Mouse (Mus musculus): ENCODE measurements at regions not wholly inside any gene's neighbourhood (a gene's known extent, or its start where the extent isn't known, plus 50 kb on each side); places are given as distances from the start of the nearest gene placed in this dataset.

DNA sequence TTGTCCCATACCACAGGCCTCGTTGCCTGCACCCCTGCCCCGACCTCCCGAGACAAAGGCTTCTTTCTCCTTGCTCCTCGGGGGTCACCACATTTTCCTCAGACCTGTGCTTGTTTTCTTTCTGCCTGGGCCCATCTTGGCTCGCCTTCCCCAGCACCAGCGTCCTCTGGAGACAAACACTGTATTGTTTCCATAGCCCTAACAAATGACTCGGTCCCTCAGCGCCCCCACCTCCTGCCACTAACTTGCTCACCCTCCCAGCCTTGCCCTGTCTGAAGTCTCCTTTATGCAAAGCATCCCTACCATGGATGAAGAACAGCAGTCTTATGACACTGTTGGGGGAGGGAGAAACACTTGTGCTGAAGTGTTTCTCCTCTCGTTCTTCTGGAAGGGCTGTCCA, 402.1 kb downstream of the Sox9 start:
- Histone ChIP-seq H3K27ac (ENCODE audit: insufficient read depth, low read length) (no peak overlapping the region), H3K4me1 (ENCODE audit: control insufficient read depth, insufficient read depth, low read length) (peaks cover 3% of the 10 kb centered on the region)

GRCm38 (mm10) chr11:113187407-113187806, 405.4 kb downstream of the Sox9 start:
- Histone ChIP-seq H3K4me1 (ENCODE audit: control insufficient read depth, insufficient read depth, low read length) (peaks cover 4% of the 10 kb centered on the region), H3K4me3 (ENCODE audit: insufficient read depth, low read length) (no peak overlapping the region), H3K27ac (ENCODE audit: insufficient read depth, low read length) (peak overlapping the region; percentile 17; the same call in 1 of the 2 replicates)
- TF ChIP-seq POLR2A (IDR thresholded peaks at IDR 0.05; ENCODE audit: extremely low read depth, insufficient read depth, low read length): no peak
- TF ChIP-seq CTCF (IDR thresholded peaks at IDR 0.05; ENCODE audit: extremely low read depth, insufficient read depth, low read length): no peak

More for the DNA sequence above, 402.1 kb downstream of the Sox9 start:
- H3K4me3 ChIP-seq (ENCODE audit: insufficient read depth, low read length): no peak overlapping the region
- TF ChIP-seq POLR2A (IDR thresholded peaks at IDR 0.05; ENCODE audit: extremely low read depth, insufficient read depth, low read length): no peak
- no peak for TF ChIP-seq CTCF (IDR thresholded peaks at IDR 0.05; ENCODE audit: extremely low read depth, insufficient read depth, low read length)

DNA sequence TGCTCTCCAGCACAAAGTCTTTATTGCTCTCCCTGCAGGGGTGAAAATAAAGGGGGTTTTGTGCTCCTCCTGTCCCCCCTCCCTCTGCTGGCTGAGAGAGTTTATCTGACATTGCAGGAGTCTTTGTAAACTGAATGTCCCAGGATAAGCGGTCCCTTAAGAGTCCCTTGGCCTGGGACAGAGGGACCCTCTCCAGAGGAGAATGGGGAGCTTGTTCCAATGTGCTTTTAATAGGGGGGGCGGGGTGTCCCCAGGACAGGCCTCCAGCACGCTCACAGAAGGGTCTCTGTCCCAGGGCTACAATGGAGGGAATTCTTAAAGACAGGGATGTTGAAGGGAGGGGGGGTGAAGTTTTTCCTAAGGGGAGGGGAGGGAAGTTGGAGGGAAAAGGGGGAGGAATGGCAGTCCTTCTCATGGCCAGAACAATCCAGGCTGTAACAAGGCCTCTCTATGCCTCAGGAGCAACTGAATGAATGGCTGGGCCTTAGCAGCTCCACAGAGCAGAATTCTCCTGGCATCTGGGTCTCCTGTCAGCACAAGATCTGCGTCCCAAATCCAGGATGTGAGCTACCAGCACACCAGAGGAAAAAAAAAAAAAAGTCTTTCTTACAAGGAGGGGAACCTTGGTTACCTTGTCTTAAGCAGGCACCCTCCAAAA, 406.4 kb downstream of the Sox9 start:
- Histone ChIP-seq H3K4me3 (ENCODE audit: insufficient read depth, low read length) (no peak overlapping the region), H3K27ac (ENCODE audit: insufficient read depth, low read length) (no peak overlapping the region)

DNA sequence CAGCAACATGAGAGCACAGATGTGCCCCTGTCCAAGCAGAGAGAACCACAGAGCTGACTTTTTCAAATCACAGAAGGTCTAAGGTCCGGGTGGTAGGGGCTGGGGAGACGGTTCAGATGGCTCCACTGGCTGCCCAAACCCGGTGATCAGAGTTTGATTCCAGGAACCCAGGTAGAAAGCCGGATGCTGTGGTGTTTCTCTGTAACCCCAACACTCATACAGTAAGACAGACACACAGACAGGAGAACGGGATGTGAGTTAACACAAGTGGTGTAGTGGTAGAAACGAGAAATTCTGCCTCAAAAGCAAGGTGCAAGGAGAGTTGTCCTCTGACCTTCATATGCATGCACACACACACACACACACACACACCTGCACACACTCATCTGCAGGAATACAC, 408.0 kb downstream of the Sox9 start:
- TF ChIP-seq CTCF (IDR thresholded peaks at IDR 0.05; ENCODE audit: extremely low read depth, insufficient read depth, low read length) (no peak), POLR2A (IDR thresholded peaks at IDR 0.05; ENCODE audit: extremely low read depth, insufficient read depth, low read length) (no peak)
- peaks cover 7% of the 10 kb centered on the region for H3K4me1 ChIP-seq (ENCODE audit: control insufficient read depth, insufficient read depth, low read length)
- no peak overlapping the region for H3K4me3 ChIP-seq (ENCODE audit: insufficient read depth, low read length)
- no peak overlapping the region for H3K27ac ChIP-seq (ENCODE audit: insufficient read depth, low read length)

More for the DNA sequence above, 406.4 kb downstream of the Sox9 start:
- TF ChIP-seq POLR2A (IDR thresholded peaks at IDR 0.05; ENCODE audit: extremely low read depth, insufficient read depth, low read length) (no peak), CTCF (IDR thresholded peaks at IDR 0.05; ENCODE audit: extremely low read depth, insufficient read depth, low read length) (no peak)
- peaks cover 7% of the 10 kb centered on the region for H3K4me1 ChIP-seq (ENCODE audit: control insufficient read depth, insufficient read depth, low read length)

DNA sequence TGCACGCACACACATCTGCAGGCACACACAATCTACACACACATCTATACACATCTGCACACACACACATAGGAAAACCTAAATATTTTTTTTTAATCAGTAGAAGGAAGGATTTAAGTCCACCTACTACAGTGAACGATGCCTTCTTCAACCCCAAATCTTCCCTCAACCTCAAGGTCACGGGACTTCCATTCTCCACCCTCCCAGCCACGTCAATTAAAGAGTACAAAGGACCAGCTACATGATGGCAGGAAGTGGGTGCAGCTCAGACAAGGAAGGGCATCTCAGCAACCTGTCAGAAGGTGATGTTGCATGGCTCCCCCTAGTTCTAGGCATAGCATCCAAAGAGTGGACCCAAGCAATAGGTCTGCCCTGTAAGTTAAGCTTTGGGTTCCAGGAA, 408.5 kb downstream of the Sox9 start:
- TF ChIP-seq POLR2A (IDR thresholded peaks at IDR 0.05; ENCODE audit: extremely low read depth, insufficient read depth, low read length) (no peak), CTCF (IDR thresholded peaks at IDR 0.05; ENCODE audit: extremely low read depth, insufficient read depth, low read length) (no peak)
- Histone ChIP-seq H3K27ac (ENCODE audit: insufficient read depth, low read length) (no peak overlapping the region), H3K4me1 (ENCODE audit: control insufficient read depth, insufficient read depth, low read length) (peaks cover 7% of the 10 kb centered on the region), H3K4me3 (ENCODE audit: insufficient read depth, low read length) (no peak overlapping the region)

DNA sequence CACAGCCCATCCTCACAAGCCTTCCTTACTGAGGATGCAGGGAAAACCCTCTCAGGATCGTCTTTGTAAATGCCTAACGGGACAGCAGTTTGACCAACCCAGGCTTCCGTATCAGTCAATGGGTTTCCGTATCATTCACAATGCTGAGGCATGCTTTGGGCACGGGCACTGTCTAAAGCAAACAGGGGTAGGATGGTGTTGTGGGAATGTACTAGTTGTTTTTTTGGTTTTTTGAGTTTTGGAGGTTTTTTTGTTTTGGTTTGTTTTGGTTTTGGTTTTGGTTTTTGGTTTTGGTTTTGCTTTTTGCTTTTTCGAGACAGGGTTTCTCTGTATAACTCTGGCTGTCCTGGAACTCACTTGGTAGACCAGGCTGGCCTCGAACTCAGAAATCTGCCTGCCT, 409.0 kb downstream of the Sox9 start:
- Histone ChIP-seq H3K27ac (ENCODE audit: insufficient read depth, low read length) (no peak overlapping the region), H3K4me3 (ENCODE audit: insufficient read depth, low read length) (no peak overlapping the region), H3K4me1 (ENCODE audit: control insufficient read depth, insufficient read depth, low read length) (peaks cover 7% of the 10 kb centered on the region)
- TF ChIP-seq CTCF (IDR thresholded peaks at IDR 0.05; ENCODE audit: extremely low read depth, insufficient read depth, low read length): no peak
- TF ChIP-seq POLR2A (IDR thresholded peaks at IDR 0.05; ENCODE audit: extremely low read depth, insufficient read depth, low read length): no peak

DNA sequence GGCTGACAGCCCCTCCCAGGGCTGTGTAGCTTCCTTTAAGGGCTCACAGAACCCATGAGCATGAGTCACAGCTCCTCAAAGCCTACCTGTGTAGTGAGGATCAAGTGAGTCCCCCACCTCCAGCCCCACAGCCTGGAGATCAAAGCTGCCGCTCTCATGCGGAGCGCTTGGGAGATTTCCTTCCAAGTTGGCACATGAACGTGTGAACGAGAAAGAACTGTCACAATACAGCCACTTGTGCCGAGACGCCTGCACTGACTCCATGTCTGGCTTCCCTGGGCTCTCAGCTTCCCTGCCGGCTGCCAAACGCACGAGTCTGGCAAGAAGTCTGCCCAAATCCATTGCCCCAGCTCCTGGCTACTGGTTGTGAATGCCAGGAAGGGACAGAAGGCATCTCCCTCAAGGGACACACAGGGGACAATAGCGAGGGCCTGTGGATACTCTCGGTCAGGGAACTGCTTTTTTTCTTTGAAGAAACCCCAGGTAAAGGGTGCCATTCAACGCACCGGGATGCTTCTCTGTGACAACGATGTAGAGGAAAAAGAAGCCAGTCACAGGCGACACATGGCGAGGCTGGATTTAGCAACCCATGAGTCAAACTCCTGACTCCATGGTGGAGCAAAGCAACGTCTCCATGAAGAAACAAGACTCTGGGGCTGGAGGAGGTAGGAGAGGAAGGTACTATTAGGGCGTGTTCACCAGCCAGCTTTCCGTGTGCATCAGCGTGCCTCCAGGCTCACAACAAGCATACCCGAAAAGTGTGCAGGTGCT, 410.2 kb downstream of the Sox9 start:
- Histone ChIP-seq H3K4me1 (ENCODE audit: control insufficient read depth, insufficient read depth, low read length) (peaks cover 9% of the 10 kb centered on the region), H3K27ac (ENCODE audit: insufficient read depth, low read length) (no peak overlapping the region), H3K4me3 (ENCODE audit: insufficient read depth, low read length) (no peak overlapping the region)
- TF ChIP-seq CTCF (IDR thresholded peaks at IDR 0.05; ENCODE audit: extremely low read depth, insufficient read depth, low read length) (no peak), POLR2A (IDR thresholded peaks at IDR 0.05; ENCODE audit: extremely low read depth, insufficient read depth, low read length) (no peak)

DNA sequence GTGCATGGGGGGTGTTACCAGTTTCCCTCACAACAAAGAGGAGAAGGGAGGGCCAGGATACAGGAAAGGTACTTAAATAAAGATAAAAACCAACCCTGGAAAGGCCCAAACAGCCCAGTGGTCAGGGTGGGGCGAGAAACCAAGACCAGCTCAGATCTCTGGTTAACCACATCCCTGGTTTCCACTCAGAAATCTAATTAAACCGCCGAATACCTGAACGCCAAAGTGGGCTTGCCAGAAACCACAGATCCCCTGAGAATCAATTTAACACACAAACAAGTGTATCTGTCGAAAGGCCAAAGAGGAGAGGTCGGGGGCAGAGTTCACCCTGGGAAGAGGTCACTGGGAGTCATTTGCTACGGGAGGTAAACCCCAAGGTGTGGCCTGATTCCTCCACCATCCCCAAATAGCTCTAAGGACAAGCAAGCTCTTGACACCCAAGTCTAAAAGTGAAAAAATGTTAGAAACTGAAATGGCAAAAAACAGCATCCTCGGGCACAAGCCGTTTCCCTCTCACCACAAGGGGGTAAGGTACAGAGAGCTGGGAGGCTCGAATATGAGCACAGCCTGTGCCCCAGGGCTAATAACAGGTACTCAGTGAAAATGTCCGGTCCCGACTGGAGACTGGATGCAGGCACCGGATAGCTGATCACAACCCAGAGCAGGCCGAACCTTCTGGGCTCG, 412.3 kb downstream of the Sox9 start:
- peaks cover 9% of the 10 kb centered on the region for H3K4me1 ChIP-seq (ENCODE audit: control insufficient read depth, insufficient read depth, low read length)

More for the DNA sequence above, 412.3 kb downstream of the Sox9 start:
- Histone ChIP-seq H3K27ac (ENCODE audit: insufficient read depth, low read length) (no peak overlapping the region), H3K4me3 (ENCODE audit: insufficient read depth, low read length) (no peak overlapping the region)
- TF ChIP-seq CTCF (IDR thresholded peaks at IDR 0.05; ENCODE audit: extremely low read depth, insufficient read depth, low read length): no peak
- TF ChIP-seq POLR2A (IDR thresholded peaks at IDR 0.05; ENCODE audit: extremely low read depth, insufficient read depth, low read length): no peak

All from cortical plate, adult 2 months (tissue).